Mouse (Mus musculus) myocyte (in vitro differentiated cells): ENCODE results near the gene Auts2. TPM values are rescaled to one million over a fixed set of nuclear protein-coding genes. Genes with fewer than 3 reads are reported as not detected.

Experiments used
- H3K27me3 ChIP-seq: one replicate; pipeline ENCODE4 v1.6.1; 2011; ENCODE audit not compliant: control insufficient read depth, insufficient read depth, insufficient read length
- H3K36me3 ChIP-seq: one replicate; pipeline ENCODE4 v1.6.1; 2011; ENCODE audit not compliant: control insufficient read depth, insufficient read depth
- H3K4me2 ChIP-seq: one replicate; pipeline ENCODE4 v1.6.1; 2011; ENCODE audit warnings: low read depth, control low read depth
- H3K4me3 ChIP-seq: one replicate; pipeline ENCODE4 v1.5.1; 2011; ENCODE audit warnings: mild to moderate bottlenecking, control low read depth, moderate library complexity
- H3K79me2 ChIP-seq: one replicate; pipeline ENCODE4 v1.6.1; 2011; ENCODE audit not compliant: control insufficient read depth, insufficient read depth
- H3ac ChIP-seq: one replicate; pipeline ENCODE4 v1.6.1; 2011; ENCODE audit not compliant: control insufficient read depth, insufficient read length
- CEBPB ChIP-seq: IDR thresholded peaks from 2 replicates; pipeline ENCODE4 v1.6.1; 2011; ENCODE audit warnings: mild to moderate bottlenecking, moderate library complexity; ENCODE audit not compliant: poor library complexity, insufficient read depth, severe bottlenecking
- E2F4 ChIP-seq: IDR thresholded peaks from one replicate; pipeline ENCODE4 v1.6.1; 2011; ENCODE audit warnings: mild to moderate bottlenecking, control low read depth, moderate library complexity; ENCODE audit not compliant: insufficient read depth
- MAX ChIP-seq: IDR thresholded peaks from one replicate; pipeline ENCODE4 v1.6.1; 2011; ENCODE audit warnings: low read depth, mild to moderate bottlenecking, control low read depth
- MYOD1 ChIP-seq, 3 experiments: IDR thresholded peaks; one replicate each; pipeline ENCODE4 v1.6.1; 2011; ENCODE audit warnings: control low read depth in 2 of 3, low read depth in 2 of 3, mild to moderate bottlenecking in 2 of 3, moderate library complexity in 1 of 3; ENCODE audit not compliant: insufficient read length in 2 of 3, control insufficient read depth in 1 of 3
- MYOG ChIP-seq, 3 experiments: IDR thresholded peaks; one replicate each; pipeline ENCODE4 v1.6.1; 2011; ENCODE audit warnings: control low read depth in 2 of 3, low read depth in 2 of 3, mild to moderate bottlenecking in 2 of 3; ENCODE audit not compliant: insufficient read length in 2 of 3, control insufficient read depth in 1 of 3, insufficient read depth in 1 of 3
- POLR2A ChIP-seq: IDR thresholded peaks from one replicate; pipeline ENCODE4 v1.6.1; 2011; ENCODE audit warnings: low read depth, mild to moderate bottlenecking, control low read depth, moderate library complexity; ENCODE audit not compliant: insufficient read length
- POLR2AphosphoS2 ChIP-seq: IDR thresholded peaks from one replicate; pipeline ENCODE4 v1.6.1; 2011; ENCODE audit warnings: low read depth, control low read depth; ENCODE audit not compliant: insufficient read length
- REST ChIP-seq: IDR thresholded peaks from one replicate; pipeline ENCODE4 v1.6.1; 2011; ENCODE audit warnings: mild to moderate bottlenecking, control low read depth, moderate library complexity; ENCODE audit not compliant: insufficient read depth, insufficient read length
- SRF ChIP-seq: IDR thresholded peaks from one replicate; pipeline ENCODE4 v1.6.1; 2011; ENCODE audit warnings: low read depth; ENCODE audit not compliant: control insufficient read depth, insufficient read length
- TCF12 ChIP-seq: IDR thresholded peaks from one replicate; pipeline ENCODE4 v1.6.1; 2011; ENCODE audit warnings: mild to moderate bottlenecking, control low read depth; ENCODE audit not compliant: poor library complexity, insufficient read depth, severe bottlenecking
- TCF3 ChIP-seq: IDR thresholded peaks from one replicate; pipeline ENCODE4 v1.6.1; 2011; ENCODE audit warnings: low read depth, control low read depth; ENCODE audit not compliant: insufficient read length
- USF1 ChIP-seq: IDR thresholded peaks from one replicate; pipeline ENCODE4 v1.6.1; 2011; ENCODE audit warnings: low read depth, mild to moderate bottlenecking, control low read depth, moderate library complexity
- polyA plus RNA-seq: library from polyadenylated mRNA; unstranded; fragments of >200 nt; fragmentation: generic; extraction: Trizol; gene quantifications from one replicate; pipeline ENCODE4 v1.2.1, GENCODE M21; 2012; ENCODE audit warnings: missing spikeins

The Auts2 gene
- polyA plus RNA-seq, 1 experiment = 8.0 TPM

DNA sequence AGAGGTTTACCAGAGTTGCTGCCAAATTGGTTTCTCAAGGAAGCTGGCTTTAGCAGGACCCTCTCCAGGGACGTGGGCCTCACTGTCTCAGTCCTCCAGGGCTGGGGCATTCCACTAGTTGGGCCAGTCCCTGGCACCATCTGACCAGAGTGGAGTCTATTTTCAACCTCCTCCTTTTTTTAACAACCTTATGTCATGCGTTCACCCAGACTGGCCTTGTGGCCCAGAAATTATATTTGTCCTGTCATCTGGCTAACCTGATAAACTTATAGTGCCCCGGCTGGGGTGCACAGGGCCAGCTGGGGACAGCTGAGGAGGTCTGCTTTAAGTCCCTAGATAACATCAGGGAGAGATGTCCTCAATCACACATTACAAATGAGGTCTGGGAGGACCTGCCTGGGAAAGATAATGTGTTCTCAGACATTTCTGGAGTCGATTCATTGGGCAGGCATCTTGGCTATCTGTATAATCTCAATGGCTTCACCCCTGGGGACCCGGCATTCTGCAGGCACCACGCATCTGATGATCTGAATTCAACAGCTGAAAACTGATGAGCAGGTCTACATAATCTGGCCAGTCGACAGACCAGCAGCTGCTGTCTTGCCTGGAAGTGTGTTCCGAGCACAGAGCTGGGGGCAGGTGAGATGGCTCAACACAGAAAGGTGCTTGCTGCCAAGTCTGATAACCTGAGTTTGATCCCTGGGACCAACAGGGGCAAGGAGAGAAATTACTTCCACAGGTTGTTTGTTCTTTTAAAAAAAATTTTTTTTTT is 984.6 kb downstream of the Auts2 start:
- H3K4me2 ChIP-seq = peak overlapping the region; percentile 31
- no peaks in the 10 kb centered on the region for H3K79me2 ChIP-seq
- TF ChIP-seq MYOG (IDR thresholded peaks at IDR 0.05; ENCODE audit: control insufficient read depth in 1 of 3, insufficient read depth in 1 of 3, insufficient read length in 2 of 3, low read depth in 2 of 3) (peak; percentile 46 to 92 (median 71)), MAX (no peak), SRF (no peak), TCF12 (peak; percentile 74), POLR2A (no peak), REST (no peak), CEBPB (no peak), TCF3 (peak; percentile 6), MYOD1 (IDR thresholded peaks at IDR 0.05; ENCODE audit: control insufficient read depth in 1 of 3, insufficient read length in 2 of 3, low read depth in 2 of 3) (peak in 2 of 3 experiments; percentile 75 to 93), E2F4 (no peak), USF1 (no peak), POLR2AphosphoS2 (no peak)
- no peak overlapping the region for H3ac ChIP-seq
- H3K4me3 ChIP-seq = no peak overlapping the region
- H3K27me3 ChIP-seq = no peaks in the 10 kb centered on the region
- H3K36me3 ChIP-seq = no peaks in the 10 kb centered on the region

DNA sequence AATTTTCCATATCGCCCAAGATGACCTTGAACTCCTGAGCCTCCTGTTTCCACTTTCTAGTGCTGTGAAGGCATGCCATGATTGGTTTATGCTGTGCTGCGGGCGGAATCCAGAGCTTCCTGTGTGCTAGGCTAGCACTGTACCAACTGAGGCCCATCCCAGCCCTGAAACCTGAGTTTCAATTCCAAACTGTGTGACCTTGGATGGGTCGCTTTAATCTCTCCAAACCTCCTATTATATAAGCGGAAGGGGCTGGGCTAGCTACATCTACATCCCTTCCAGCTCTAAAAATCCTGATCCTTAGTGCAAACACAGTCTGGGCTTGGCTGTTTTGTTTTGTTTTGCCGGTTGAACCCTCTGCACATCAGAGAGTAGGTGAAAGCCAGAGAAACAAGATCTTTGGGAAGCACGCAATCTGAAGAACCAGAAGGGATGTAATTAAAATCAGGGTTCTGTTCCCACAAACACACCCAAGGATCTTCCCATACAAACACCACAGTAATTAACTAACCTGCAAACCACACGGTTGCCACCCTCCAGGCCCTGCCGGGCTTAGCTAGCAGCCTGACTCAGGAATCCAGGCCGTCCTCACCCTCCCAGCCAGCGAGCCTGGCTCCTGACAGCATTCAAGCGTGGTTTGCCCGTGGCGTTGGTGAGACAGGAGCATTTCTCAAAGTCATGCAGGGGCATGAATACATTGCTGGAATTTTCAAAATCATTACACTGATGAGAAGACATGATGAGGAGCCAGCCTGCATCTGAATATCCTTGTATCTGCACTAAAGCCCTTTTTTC is 985.4 kb downstream of the Auts2 start:
- peak in 1 of 3 experiments; percentile 19 for TF ChIP-seq MYOD1 (IDR thresholded peaks at IDR 0.05; ENCODE audit: control insufficient read depth in 1 of 3, insufficient read length in 2 of 3, low read depth in 2 of 3)
- peak in 1 of 3 experiments; percentile 42 for TF ChIP-seq MYOG (IDR thresholded peaks at IDR 0.05; ENCODE audit: control insufficient read depth in 1 of 3, insufficient read depth in 1 of 3, insufficient read length in 2 of 3, low read depth in 2 of 3)
- no peak for TF ChIP-seq TCF12
- H3K27me3 ChIP-seq = no peaks in the 10 kb centered on the region
- no peaks in the 10 kb centered on the region for H3K79me2 ChIP-seq
- no peaks in the 10 kb centered on the region for H3K36me3 ChIP-seq
- H3ac ChIP-seq = no peak overlapping the region
- peak overlapping the region; percentile 31 for H3K4me2 ChIP-seq
- no peak overlapping the region for H3K4me3 ChIP-seq

DNA sequence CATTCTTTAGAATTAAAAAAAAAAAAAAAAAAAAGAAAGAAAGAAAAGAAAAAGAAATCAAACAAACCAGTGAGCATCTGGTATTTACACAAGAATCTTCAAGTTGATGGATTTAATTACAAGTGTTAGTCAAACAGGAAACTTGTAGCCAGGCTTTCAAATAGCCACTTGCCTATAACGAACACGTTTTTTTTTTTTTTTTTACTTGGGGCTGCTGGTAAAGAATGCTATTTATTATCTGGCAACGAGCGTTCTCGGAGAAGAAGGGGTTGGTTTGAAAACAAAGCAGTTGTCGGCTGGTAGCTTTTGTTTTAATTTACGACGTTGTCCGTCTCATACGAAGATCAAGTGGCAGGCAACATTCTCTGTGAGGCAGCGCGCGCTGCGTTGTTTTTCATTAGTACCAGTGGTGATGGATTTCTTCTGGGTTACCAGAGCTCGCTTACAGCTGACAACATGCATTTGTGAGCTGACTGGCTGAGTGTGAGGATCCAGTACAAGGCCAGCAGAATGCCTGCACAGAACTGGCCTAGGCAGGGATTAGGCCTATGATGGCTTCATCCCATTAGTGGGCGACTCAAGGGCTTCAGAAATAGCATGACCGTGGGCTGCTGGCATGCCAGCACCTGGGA is 994.1 kb downstream of the Auts2 start:
- no peak for TF ChIP-seq USF1
- TF ChIP-seq E2F4 = no peak
- no peak for TF ChIP-seq TCF3
- TF ChIP-seq POLR2AphosphoS2 = no peak
- TF ChIP-seq TCF12 = no peak
- no peak for TF ChIP-seq REST
- no peak for TF ChIP-seq CEBPB
- Histone ChIP-seq H3K79me2 (no peaks in the 10 kb centered on the region), H3K4me3 (no peak overlapping the region), H3K36me3 (no peaks in the 10 kb centered on the region), H3K27me3 (no peaks in the 10 kb centered on the region), H3K4me2 (no peak overlapping the region), H3ac (no peak overlapping the region)

DNA sequence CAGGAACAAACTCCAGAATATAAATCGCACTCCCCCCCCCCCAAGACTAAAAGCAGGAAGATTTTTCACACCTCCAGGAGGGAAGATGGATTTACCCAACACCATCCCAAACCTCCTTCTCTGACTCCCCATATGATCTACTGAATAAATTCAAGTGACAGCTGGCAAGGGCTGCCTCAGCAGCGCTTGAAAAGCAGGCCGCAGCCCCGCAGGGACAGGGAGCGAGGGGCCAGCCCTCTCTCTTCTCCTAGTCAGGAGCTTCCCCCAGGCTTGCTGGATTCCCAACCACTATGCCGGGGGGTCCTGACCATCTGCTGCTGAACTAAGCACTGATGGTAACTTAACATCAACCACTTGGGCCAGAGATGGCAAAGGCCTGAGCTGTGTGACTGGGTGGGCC is 995.2 kb downstream of the Auts2 start:
- Histone ChIP-seq H3ac (no peak overlapping the region), H3K4me3 (no peak overlapping the region), H3K36me3 (no peaks in the 10 kb centered on the region), H3K79me2 (no peaks in the 10 kb centered on the region), H3K4me2 (no peak overlapping the region), H3K27me3 (no peaks in the 10 kb centered on the region)
- TF ChIP-seq POLR2AphosphoS2 = no peak
- no peak for TF ChIP-seq TCF3
- TF ChIP-seq SRF = no peak
- no peak for TF ChIP-seq REST
- no peak for TF ChIP-seq MYOD1 (IDR thresholded peaks at IDR 0.05; ENCODE audit: control insufficient read depth in 1 of 3, insufficient read length in 2 of 3, low read depth in 2 of 3)
- no peak for TF ChIP-seq MAX
- TF ChIP-seq E2F4 = no peak
- no peak for TF ChIP-seq POLR2A
- TF ChIP-seq MYOG (IDR thresholded peaks at IDR 0.05; ENCODE audit: control insufficient read depth in 1 of 3, insufficient read depth in 1 of 3, insufficient read length in 2 of 3, low read depth in 2 of 3) = no peak
- no peak for TF ChIP-seq USF1
- no peak for TF ChIP-seq TCF12
- TF ChIP-seq CEBPB = no peak
